Mouse (Mus musculus): ENCODE measurements at regions not wholly inside any gene's neighbourhood (a gene's known extent, or its start where the extent isn't known, plus 50 kb on each side); places are given as distances from the start of the nearest gene placed in this dataset.

- no peak for TF ChIP-seq POLR2A (IDR thresholded peaks at IDR 0.05; ENCODE audit: low read depth, low read length)
- no peak for TF ChIP-seq CTCF (IDR thresholded peaks at IDR 0.05; ENCODE audit: extremely low read depth, insufficient read length, insufficient replicate concordance, low read depth, low read length)
Observed at GRCm38 (mm10) chr15:32799222-32799621, 554.6 kb downstream of the Sema5a start.
